Mouse (Mus musculus): ENCODE results near the gene Rdh19. TPM values are rescaled to one million over a fixed set of nuclear protein-coding genes. Genes with fewer than 3 reads are reported as not detected.
"Not testable (repeated sequence)": the region's sequence is repeated elsewhere in the genome, so short reads cannot be mapped to it uniquely, and the experiment has no call there.

Rdh19 gene
- polyA plus RNA-seq (2015; fragmentation: Nextera tagmentation; extraction: Ambion mirVana), result not detected in 2 replicates

DNA sequence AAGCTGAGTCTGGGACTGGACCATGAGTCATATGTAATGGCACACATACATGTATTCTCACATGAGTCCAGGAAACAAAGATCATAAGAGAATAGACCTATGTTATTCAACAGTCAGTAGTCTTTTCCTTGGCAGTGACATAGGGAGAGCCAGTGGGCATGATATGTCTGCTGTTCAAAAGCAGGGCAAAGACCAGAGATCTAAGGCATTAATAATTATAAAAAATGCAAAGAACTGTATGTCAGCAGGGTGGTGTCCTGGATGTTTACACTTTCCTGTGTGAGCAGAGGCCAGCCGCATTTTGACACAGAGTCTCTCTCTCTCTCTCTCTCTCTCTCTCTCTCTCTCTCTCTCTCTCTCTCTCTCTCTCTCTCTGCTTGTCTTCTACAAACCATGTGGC, at the start of gene Rdh19:
TSS of gene Rdh19 (plus strand) at position 301 of the 400 bp plus-strand sequence.
- WGBS, result 85% methylated on average over 1 of the region's 1 CpGs

DNA sequence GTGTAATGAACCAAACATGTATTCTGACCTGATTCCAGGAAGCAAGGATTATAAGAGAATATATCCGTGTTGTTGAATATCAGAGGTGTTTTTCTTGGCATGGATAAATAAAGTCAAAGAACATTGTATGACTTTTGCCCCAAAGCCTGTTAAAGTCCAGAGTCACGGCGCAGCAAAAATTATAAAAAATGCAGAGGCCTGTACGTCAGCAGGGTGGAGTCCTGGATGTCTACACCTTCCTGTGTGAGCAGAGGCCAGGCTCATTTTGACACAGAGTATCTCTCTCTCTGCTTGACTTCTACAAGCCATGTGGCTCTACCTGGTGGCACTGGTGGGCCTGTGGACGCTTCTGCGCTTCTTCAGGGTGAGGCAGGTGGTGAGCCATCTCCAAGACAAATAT, 48.8 kb upstream of the Rdh19 start, which contains the start of gene Rdh16:
TSS of gene Rdh16 (plus strand) at position 262 of the 400 bp plus-strand sequence.
- Histone ChIP-seq H3K27ac (replicated peaks) (no peak within 1 kb of the TSS), H3K4me2 (no peak within 1 kb of the TSS), H3K4me3 (no peak within 1 kb of the TSS), H3K9me3 (no peaks in the 10 kb centered on the region), H3K4me1 (no peaks in the 10 kb centered on the region), H3K36me3 (no peaks in the 10 kb centered on the region), H3K9ac (no peak within 1 kb of the TSS), H3K27me3 (replicated peaks) (no peaks in the 10 kb centered on the region)
- ATAC-seq (ENCODE audit: extremely low read depth, insufficient number of reproducible peaks, low FRiP score, low TSS enrichment), result no peak
- WGBS, result 72% methylated on average over 6 of the region's 6 CpGs

More for the DNA sequence above, at the start of gene Rdh19:
- H3K27me3 ChIP-seq (replicated peaks), result no peaks in the 10 kb centered on the region
- H3K27ac ChIP-seq (replicated peaks), result no peak within 1 kb of the TSS
- no peak for ATAC-seq (ENCODE audit: extremely low read depth, insufficient number of reproducible peaks, low FRiP score, low TSS enrichment)
- H3K4me3 ChIP-seq, result no peak within 1 kb of the TSS
- H3K4me1 ChIP-seq, result no peaks in the 10 kb centered on the region
- H3K4me2 ChIP-seq, result no peak within 1 kb of the TSS
- H3K9me3 ChIP-seq, result 0 out of 2 replicates have a peak, but pooled peaks cover 7% of the 10 kb centered on the region
- H3K36me3 ChIP-seq, result no peaks in the 10 kb centered on the region
- H3K9ac ChIP-seq, result no peak within 1 kb of the TSS

DNA sequence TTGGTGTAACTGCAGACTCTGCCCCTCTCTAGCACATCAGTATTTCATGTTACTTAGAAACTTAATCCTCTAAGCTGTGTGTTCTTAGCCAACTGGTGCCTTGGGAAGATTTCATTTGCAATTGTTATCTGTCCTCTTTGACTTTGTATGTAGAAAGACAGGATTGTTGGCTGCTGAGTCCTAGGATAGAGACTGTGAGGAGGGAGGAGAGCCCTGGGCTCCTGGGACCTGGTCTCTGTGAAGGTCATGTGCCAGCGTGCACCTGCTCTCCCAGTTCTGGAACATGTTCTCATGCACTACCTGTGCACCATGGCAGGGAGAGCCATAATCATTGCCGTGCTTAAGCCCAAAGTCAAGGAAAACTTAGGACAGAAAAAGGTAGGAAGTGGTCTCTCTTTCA, 48.1 kb upstream of the Rdh19 start:
- Histone ChIP-seq H3K4me2 (no peak overlapping the region), H3K27me3 (replicated peaks) (no peaks in the 10 kb centered on the region), H3K4me3 (no peak overlapping the region), H3K9me3 (no peaks in the 10 kb centered on the region), H3K9ac (no peak overlapping the region), H3K4me1 (no peaks in the 10 kb centered on the region), H3K36me3 (no peaks in the 10 kb centered on the region), H3K27ac (replicated peaks) (no peak overlapping the region)
- 82% methylated on average over 2 of the region's 2 CpGs for WGBS
- ATAC-seq (ENCODE audit: extremely low read depth, insufficient number of reproducible peaks, low FRiP score, low TSS enrichment), result no peak

DNA sequence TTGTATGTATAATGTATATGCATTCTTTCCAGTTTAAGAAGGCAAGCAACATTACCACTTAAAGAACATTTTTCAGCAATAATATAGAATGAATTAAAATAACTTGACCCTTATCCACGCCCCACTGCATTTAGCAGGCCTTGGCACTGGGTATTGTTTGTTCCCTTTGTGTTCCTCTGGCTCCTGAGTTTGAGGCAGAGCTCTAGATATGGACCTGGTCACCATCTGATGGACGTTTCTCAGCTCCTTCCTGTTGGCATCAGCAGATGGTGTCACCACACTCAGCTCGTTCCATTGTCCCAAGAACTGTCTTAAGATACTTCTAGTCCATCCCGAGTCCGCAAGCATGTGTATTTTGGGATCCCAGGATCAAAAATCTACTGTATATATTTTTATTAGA, 47.5 kb upstream of the Rdh19 start:
- ATAC-seq (ENCODE audit: extremely low read depth, insufficient number of reproducible peaks, low FRiP score, low TSS enrichment), result no peak
- Histone ChIP-seq H3K27ac (replicated peaks) (no peak overlapping the region), H3K36me3 (no peaks in the 10 kb centered on the region), H3K4me1 (no peaks in the 10 kb centered on the region), H3K9me3 (no peaks in the 10 kb centered on the region), H3K9ac (no peak overlapping the region), H3K4me3 (no peak overlapping the region), H3K4me2 (no peak overlapping the region), H3K27me3 (replicated peaks) (no peaks in the 10 kb centered on the region)
- 67% methylated on average over 5 of the region's 5 CpGs for WGBS

DNA sequence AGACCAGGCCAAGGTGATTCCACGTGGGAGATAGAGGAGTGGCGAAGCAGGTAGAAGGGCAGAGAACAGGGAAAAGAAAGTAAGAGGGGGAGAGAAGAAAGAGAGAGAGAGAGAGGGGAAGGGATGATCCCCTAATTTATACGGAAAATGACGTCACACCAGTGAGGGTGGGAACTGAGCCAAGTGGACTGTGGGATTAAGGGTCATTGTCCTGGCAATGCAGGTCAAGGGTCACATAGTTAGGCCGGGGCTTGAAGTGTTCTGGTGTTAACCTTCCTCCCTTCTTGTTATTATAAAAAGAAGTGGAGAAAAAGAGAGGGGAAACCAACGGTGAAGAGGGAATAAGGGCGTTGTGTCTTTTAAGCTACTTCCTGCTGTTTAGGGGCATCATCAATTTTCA, 45.3 kb upstream of the Rdh19 start:
- ATAC-seq (ENCODE audit: extremely low read depth, insufficient number of reproducible peaks, low FRiP score, low TSS enrichment), result no peak

DNA sequence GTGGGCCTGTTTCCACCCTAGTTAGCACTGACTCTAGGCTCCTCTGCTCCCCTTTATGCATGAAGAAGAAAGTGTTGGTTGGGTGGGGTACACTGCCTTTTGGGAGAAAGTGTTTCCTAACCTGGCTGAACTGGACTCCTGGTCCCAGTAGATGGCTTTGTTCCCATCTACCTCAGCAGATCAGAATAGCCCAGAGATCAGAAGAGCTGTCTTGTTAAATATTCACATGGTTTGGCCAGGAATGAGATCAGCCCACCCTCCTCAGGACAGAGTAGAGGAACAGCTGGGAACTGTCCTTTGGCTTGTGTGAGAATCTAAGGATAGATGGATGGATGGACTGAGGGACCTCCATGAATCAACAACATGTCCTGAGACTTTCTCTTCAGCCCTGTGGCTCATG, 33.8 kb upstream of the Rdh19 start:
- no peak for ATAC-seq (ENCODE audit: extremely low read depth, insufficient number of reproducible peaks, low FRiP score, low TSS enrichment)
- no peak overlapping the region for H3K4me2 ChIP-seq
- H3K27me3 ChIP-seq (replicated peaks), result no peaks in the 10 kb centered on the region
- H3K4me1 ChIP-seq, result no peaks in the 10 kb centered on the region
- H3K9me3 ChIP-seq, result peaks cover 12% of the 10 kb centered on the region
- H3K4me3 ChIP-seq, result no peak overlapping the region
- H3K36me3 ChIP-seq, result no peaks in the 10 kb centered on the region
- no peak overlapping the region for H3K27ac ChIP-seq (replicated peaks)
- no peak overlapping the region for H3K9ac ChIP-seq

More for the DNA sequence above, 45.3 kb upstream of the Rdh19 start:
- Histone ChIP-seq H3K4me2 (no peak overlapping the region), H3K9me3 (no peaks in the 10 kb centered on the region), H3K4me3 (no peak overlapping the region), H3K9ac (no peak overlapping the region), H3K4me1 (no peaks in the 10 kb centered on the region), H3K36me3 (no peaks in the 10 kb centered on the region), H3K27me3 (replicated peaks) (no peaks in the 10 kb centered on the region), H3K27ac (replicated peaks) (no peak overlapping the region)
- 70% methylated on average over 7 of the region's 7 CpGs for WGBS

DNA sequence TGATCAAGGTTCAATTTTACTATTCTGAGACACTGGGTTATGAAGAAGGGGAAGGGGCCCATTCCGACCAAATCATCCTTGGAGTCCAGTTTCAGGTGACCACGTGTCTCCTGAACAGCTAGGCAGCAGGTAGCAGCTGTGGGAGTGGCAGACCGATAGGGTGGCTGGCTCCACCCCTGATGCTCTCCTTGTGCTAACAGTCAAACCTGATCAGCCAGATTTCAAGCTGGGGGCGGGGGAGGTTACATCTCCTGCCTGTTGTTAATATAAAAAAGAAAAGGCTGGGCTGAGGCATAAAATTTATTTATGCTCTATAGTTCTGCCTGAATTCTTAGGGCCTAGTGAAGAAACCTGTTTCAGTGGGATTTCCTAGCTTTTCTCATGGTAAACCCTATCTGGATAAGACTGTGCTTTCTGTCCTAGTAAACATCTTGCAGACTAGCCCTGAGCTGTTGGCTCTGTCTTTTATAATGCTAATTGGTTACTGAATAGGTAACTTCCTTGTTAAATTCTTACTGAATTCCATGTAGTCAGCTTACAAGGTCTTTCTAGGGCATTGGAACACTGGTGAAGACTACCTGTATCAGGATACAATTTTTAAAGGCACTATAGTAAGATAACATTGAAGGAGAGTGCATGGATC, 32.3 kb upstream of the Rdh19 start:
- not testable (repeated sequence) for H3K36me3 ChIP-seq; ATAC-seq (ENCODE audit: extremely low read depth, insufficient number of reproducible peaks, low FRiP score, low TSS enrichment); H3K4me2 ChIP-seq; H3K27ac ChIP-seq (replicated peaks); H3K27me3 ChIP-seq (replicated peaks); H3K9ac ChIP-seq; H3K4me1 ChIP-seq; H3K4me3 ChIP-seq
- 62% methylated on average over 4 of the region's 4 CpGs for WGBS
- H3K9me3 ChIP-seq, result peaks cover 13% of the 10 kb centered on the region

DNA sequence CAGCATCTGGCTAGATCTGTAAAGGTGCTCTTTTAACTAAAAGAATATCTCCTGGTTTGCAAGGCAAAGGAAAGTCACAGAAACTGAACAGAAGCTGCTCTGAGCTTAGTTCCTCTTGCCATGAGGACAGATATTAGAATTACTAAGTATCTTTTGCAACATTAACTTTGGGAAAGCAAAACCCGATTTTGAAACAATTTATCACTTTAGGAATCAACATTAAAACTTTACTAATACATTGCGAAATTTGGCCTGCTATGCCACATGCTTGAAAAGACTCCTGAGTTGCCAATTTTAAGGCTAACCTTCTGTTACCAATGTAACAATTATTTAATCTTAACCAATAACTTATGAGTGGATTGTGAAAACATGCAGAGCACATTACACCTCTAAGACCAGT, 27.9 kb upstream of the Rdh19 start:
- WGBS, result 74% methylated on average over 2 of the region's 2 CpGs

DNA sequence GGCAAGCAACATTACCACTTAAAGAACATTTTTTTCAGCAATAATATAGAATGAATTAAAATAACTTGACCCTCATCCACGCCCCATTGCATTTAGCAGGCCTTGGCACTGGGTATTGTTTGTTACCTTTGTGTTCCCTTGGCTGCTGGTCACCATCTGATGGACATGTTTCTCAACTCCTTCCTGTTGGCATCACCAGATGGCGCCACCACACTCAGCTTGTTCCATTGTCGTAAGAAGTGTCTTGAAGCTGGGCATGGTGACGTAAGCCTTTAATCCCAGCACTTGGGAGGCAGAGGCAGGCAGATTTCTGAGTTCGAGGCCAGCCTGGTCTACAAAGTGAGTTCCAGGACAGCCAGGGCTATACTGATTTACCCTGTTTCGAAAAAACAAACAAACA, 24.3 kb upstream of the Rdh19 start:
- Histone ChIP-seq H3K9ac (no peak overlapping the region), H3K27me3 (replicated peaks) (no peaks in the 10 kb centered on the region), H3K9me3 (peaks cover 4% of the 10 kb centered on the region), H3K4me1 (no peaks in the 10 kb centered on the region), H3K4me2 (no peak overlapping the region), H3K36me3 (no peaks in the 10 kb centered on the region), H3K27ac (replicated peaks) (no peak overlapping the region), H3K4me3 (no peak overlapping the region)
- WGBS, result 74% methylated on average over 6 of the region's 6 CpGs
- ATAC-seq (ENCODE audit: extremely low read depth, insufficient number of reproducible peaks, low FRiP score, low TSS enrichment), result no peak

More for the DNA sequence above, 27.9 kb upstream of the Rdh19 start:
- H3K27ac ChIP-seq (replicated peaks); H3K4me1 ChIP-seq; H3K9ac ChIP-seq; H3K27me3 ChIP-seq (replicated peaks); H3K4me3 ChIP-seq; H3K4me2 ChIP-seq; ATAC-seq (ENCODE audit: extremely low read depth, insufficient number of reproducible peaks, low FRiP score, low TSS enrichment); H3K36me3 ChIP-seq: not testable (repeated sequence)
- peaks cover 13% of the 10 kb centered on the region for H3K9me3 ChIP-seq

DNA sequence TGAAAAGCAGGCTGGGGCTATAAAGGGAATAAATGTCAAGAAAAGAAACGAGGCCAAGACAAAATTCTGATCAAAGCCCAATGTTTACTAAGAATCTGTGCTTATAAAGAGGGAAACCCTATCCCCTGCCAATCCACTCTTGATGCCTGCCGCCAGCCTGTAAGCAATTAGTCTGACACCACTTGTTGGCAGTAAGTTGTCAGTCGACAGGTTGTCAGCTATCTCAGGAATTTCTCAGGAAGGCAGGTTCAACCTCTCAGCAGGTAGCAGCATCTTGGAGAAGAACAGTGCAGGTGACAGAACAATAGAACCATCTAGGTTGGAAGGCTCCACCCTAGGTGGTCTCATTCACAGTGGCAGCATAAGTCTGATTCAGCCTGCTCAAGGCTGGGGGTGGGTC, 20.6 kb upstream of the Rdh19 start:
- no peaks in the 10 kb centered on the region for H3K4me1 ChIP-seq
- no peaks in the 10 kb centered on the region for H3K27me3 ChIP-seq (replicated peaks)
- ATAC-seq (ENCODE audit: extremely low read depth, insufficient number of reproducible peaks, low FRiP score, low TSS enrichment), result no peak
- no peak overlapping the region for H3K27ac ChIP-seq (replicated peaks)
- 56% methylated on average over 3 of the region's 3 CpGs for WGBS
- peaks cover 2% of the 10 kb centered on the region; the same call in 1 of the 2 replicates for H3K9me3 ChIP-seq
- H3K4me2 ChIP-seq, result no peak overlapping the region
- H3K9ac ChIP-seq, result no peak overlapping the region
- no peak overlapping the region for H3K4me3 ChIP-seq
- no peaks in the 10 kb centered on the region for H3K36me3 ChIP-seq

DNA sequence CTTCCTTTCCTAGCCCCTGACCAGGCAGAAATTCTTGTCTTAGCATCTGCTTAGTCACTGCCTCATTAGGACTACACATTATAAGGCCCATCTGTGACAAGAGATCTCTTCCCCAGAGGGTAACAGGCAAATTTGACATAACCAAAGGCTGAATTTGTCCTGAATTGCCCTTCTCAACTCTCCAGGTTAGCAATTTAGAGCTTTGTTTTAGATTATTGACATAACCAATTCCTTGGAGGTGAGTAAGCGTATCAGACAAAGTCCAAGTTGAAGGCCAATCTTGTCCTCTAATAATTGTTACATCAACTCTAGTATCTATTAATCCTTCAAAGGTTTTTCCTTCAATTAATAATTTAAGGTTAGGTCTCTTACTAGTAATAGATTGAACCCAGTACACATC, 15.5 kb upstream of the Rdh19 start:
- WGBS, result 91% methylated on average over 1 of the region's 1 CpGs
- not testable (repeated sequence) for H3K9ac ChIP-seq

DNA sequence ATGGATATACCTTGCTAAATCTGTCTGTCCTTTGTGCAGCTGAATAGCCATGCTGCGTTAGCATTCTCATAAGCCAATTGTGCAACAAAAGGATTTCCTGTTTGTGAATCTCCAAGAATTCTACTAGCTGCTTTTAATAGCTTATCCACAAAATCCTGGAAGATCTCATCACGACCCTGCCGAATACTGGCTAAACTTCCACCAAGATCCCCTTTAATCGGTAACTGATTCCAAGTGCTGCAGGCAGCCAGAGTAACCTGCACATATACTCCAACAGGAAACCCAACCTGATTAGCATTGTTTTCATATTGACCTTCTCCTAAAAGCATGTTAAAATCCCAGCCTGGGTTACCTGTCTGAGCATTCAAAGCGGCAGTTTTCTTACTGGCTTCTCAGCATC, 14.4 kb upstream of the Rdh19 start:
- Histone ChIP-seq H3K27ac (replicated peaks) (no peak overlapping the region), H3K4me3 (no peak overlapping the region), H3K9ac (no peak overlapping the region), H3K27me3 (replicated peaks) (no peaks in the 10 kb centered on the region), H3K4me1 (no peaks in the 10 kb centered on the region), H3K36me3 (no peaks in the 10 kb centered on the region), H3K9me3 (peaks cover 22% of the 10 kb centered on the region), H3K4me2 (no peak overlapping the region)
- WGBS, result 68% methylated on average over 5 of the region's 5 CpGs
- no peak for ATAC-seq (ENCODE audit: extremely low read depth, insufficient number of reproducible peaks, low FRiP score, low TSS enrichment)

More for the DNA sequence above, 15.5 kb upstream of the Rdh19 start:
- H3K27ac ChIP-seq (replicated peaks); H3K36me3 ChIP-seq; H3K4me3 ChIP-seq; H3K27me3 ChIP-seq (replicated peaks); H3K4me2 ChIP-seq; ATAC-seq (ENCODE audit: extremely low read depth, insufficient number of reproducible peaks, low FRiP score, low TSS enrichment); H3K4me1 ChIP-seq: not testable (repeated sequence)
- peaks cover 14% of the 10 kb centered on the region for H3K9me3 ChIP-seq
